Mouse (Mus musculus): ENCODE results near the gene Kat6b.

GRCm38 (mm10) chr14:21456526-21456925, 24.7 kb upstream of the Kat6b start:
- TF ChIP-seq CTCF (conservative IDR thresholded peaks at IDR 0.05; ENCODE audit: insufficient read depth, insufficient read length, low read depth, low read length) (no peak), POLR2A (IDR thresholded peaks at IDR 0.05; ENCODE audit: low read depth, low read length) (no peak)

All from kidney, adult 2 months (tissue).